Mouse (Mus musculus): Measurements from ENCODE around the gene Sntg2.

GRCm38 (mm10) chr12:30129411-30129716 lies 243.8 kb downstream of the Sntg2 start:
- TF ChIP-seq CTCF (IDR thresholded peaks at IDR 0.05; ENCODE audit: borderline replicate concordance, insufficient read depth, low read depth, low read length) (no peak), POLR2A (IDR thresholded peaks at IDR 0.05; ENCODE audit: borderline replicate concordance, insufficient read depth, low read length) (no peak)
